Mouse (Mus musculus): ENCODE measurements at regions not wholly inside any gene's neighbourhood (a gene's known extent, or its start where the extent isn't known, plus 50 kb on each side); places are given as distances from the start of the nearest gene placed in this dataset.
A peak's percentile ranks its signal among the peaks of the same experiment; 100 is the strongest.

GRCm38 (mm10) chr6:6459006-6459917 is 119.2 kb downstream of the Sem1 start:
- H3K9me3 ChIP-seq (ENCODE audit: control insufficient read depth, low read length), result no peaks in the 10 kb centered on the region
- no peak overlapping the region for H3K9ac ChIP-seq (ENCODE audit: low read length)
- H3K27me3 ChIP-seq (ENCODE audit: control insufficient read depth, insufficient read depth, low read length), result no peaks in the 10 kb centered on the region
- H3K36me3 ChIP-seq (ENCODE audit: control insufficient read depth, insufficient read depth, low read length), result no peaks in the 10 kb centered on the region
- H3K4me3 ChIP-seq (ENCODE audit: low read depth, low read length), result no peak overlapping the region
- DNase-seq (ENCODE audit: low spot score) (peak; percentile 31), ATAC-seq (ENCODE audit: insufficient read depth, low FRiP score, low TSS enrichment) (peak; percentile 74)
- H3K4me1 ChIP-seq (ENCODE audit: control insufficient read depth, insufficient read depth, low read length), result peaks cover 9% of the 10 kb centered on the region; the same call in 1 of the 2 replicates
- H3K27ac ChIP-seq (ENCODE audit: low read depth, low read length), result no peak overlapping the region
- peak overlapping the region; percentile 19; the same call in 1 of the 2 replicates for H3K4me2 ChIP-seq (ENCODE audit: low read depth)
- 14% methylated on average over 14 of the region's 14 CpGs for WGBS

GRCm38 (mm10) chr6:6457726-6458125 is 120.7 kb downstream of the Sem1 start:
- DNase-seq (ENCODE audit: low spot score) (no peak), ATAC-seq (ENCODE audit: insufficient read depth, low FRiP score, low TSS enrichment) (no peak)
- H3K4me3 ChIP-seq (ENCODE audit: low read depth, low read length), result no peak overlapping the region
- no peaks in the 10 kb centered on the region for H3K9me3 ChIP-seq (ENCODE audit: control insufficient read depth, low read length)
- no peak overlapping the region for H3K4me2 ChIP-seq (ENCODE audit: low read depth)
- H3K4me1 ChIP-seq (ENCODE audit: control insufficient read depth, insufficient read depth, low read length), result 0 out of 2 replicates have a peak, but pooled peaks cover 5% of the 10 kb centered on the region
- H3K27ac ChIP-seq (ENCODE audit: low read depth, low read length), result no peak overlapping the region
- H3K9ac ChIP-seq (ENCODE audit: low read length), result no peak overlapping the region
- 74% methylated on average over 4 of the region's 4 CpGs for WGBS
- H3K27me3 ChIP-seq (ENCODE audit: control insufficient read depth, insufficient read depth, low read length), result no peaks in the 10 kb centered on the region
- H3K36me3 ChIP-seq (ENCODE audit: control insufficient read depth, insufficient read depth, low read length), result no peaks in the 10 kb centered on the region

GRCm38 (mm10) chr6:6457001-6457400 is 121.5 kb downstream of the Sem1 start:
- Histone ChIP-seq H3K4me1 (ENCODE audit: control insufficient read depth, insufficient read depth, low read length) (0 out of 2 replicates have a peak, but pooled peaks cover 5% of the 10 kb centered on the region), H3K4me3 (ENCODE audit: low read depth, low read length) (no peak overlapping the region), H3K9ac (ENCODE audit: low read length) (no peak overlapping the region), H3K27me3 (ENCODE audit: control insufficient read depth, insufficient read depth, low read length) (no peaks in the 10 kb centered on the region), H3K9me3 (ENCODE audit: control insufficient read depth, low read length) (no peaks in the 10 kb centered on the region), H3K27ac (ENCODE audit: low read depth, low read length) (no peak overlapping the region), H3K4me2 (ENCODE audit: low read depth) (no peak overlapping the region), H3K36me3 (ENCODE audit: control insufficient read depth, insufficient read depth, low read length) (no peaks in the 10 kb centered on the region)
- ATAC-seq (ENCODE audit: insufficient read depth, low FRiP score, low TSS enrichment) (no peak), DNase-seq (ENCODE audit: low spot score) (no peak)
- WGBS, result 89% methylated on average over 5 of the region's 5 CpGs

GRCm38 (mm10) chr6:6455566-6455965 is 122.9 kb downstream of the Sem1 start:
- no peaks in the 10 kb centered on the region for H3K27me3 ChIP-seq (ENCODE audit: control insufficient read depth, insufficient read depth, low read length)
- no peak for DNase-seq (ENCODE audit: low spot score)
- WGBS, result 86% methylated on average over 5 of the region's 5 CpGs
- no peaks in the 10 kb centered on the region for H3K36me3 ChIP-seq (ENCODE audit: control insufficient read depth, insufficient read depth, low read length)
- H3K9me3 ChIP-seq (ENCODE audit: control insufficient read depth, low read length), result no peaks in the 10 kb centered on the region
- no peak overlapping the region for H3K27ac ChIP-seq (ENCODE audit: low read depth, low read length)
- ATAC-seq (ENCODE audit: insufficient read depth, low FRiP score, low TSS enrichment), result no peak
- H3K4me1 ChIP-seq (ENCODE audit: control insufficient read depth, insufficient read depth, low read length), result 0 out of 2 replicates have a peak, but pooled peaks cover 5% of the 10 kb centered on the region
- no peak overlapping the region for H3K4me2 ChIP-seq (ENCODE audit: low read depth)
- H3K4me3 ChIP-seq (ENCODE audit: low read depth, low read length), result no peak overlapping the region
- H3K9ac ChIP-seq (ENCODE audit: low read length), result no peak overlapping the region

GRCm38 (mm10) chr6:6454396-6454795 is 124.1 kb downstream of the Sem1 start:
- ATAC-seq (ENCODE audit: insufficient read depth, low FRiP score, low TSS enrichment), result no peak
- H3K27ac ChIP-seq (ENCODE audit: low read depth, low read length), result no peak overlapping the region
- no peaks in the 10 kb centered on the region for H3K27me3 ChIP-seq (ENCODE audit: control insufficient read depth, insufficient read depth, low read length)
- no peaks in the 10 kb centered on the region for H3K9me3 ChIP-seq (ENCODE audit: control insufficient read depth, low read length)
- no peak overlapping the region for H3K4me3 ChIP-seq (ENCODE audit: low read depth, low read length)
- no peak for DNase-seq (ENCODE audit: low spot score)
- 65% methylated on average over 2 of the region's 2 CpGs for WGBS
- H3K9ac ChIP-seq (ENCODE audit: low read length), result no peak overlapping the region
- no peaks in the 10 kb centered on the region for H3K36me3 ChIP-seq (ENCODE audit: control insufficient read depth, insufficient read depth, low read length)
- no peak overlapping the region for H3K4me2 ChIP-seq (ENCODE audit: low read depth)
- no peaks in the 10 kb centered on the region for H3K4me1 ChIP-seq (ENCODE audit: control insufficient read depth, insufficient read depth, low read length)

- no peaks in the 10 kb centered on the region for H3K36me3 ChIP-seq (ENCODE audit: control insufficient read depth, insufficient read depth, low read length)
- DNase-seq (ENCODE audit: low spot score), result no peak
- ATAC-seq (ENCODE audit: insufficient read depth, low FRiP score, low TSS enrichment), result no peak
- no peak overlapping the region for H3K9ac ChIP-seq (ENCODE audit: low read length)
- H3K4me1 ChIP-seq (ENCODE audit: control insufficient read depth, insufficient read depth, low read length), result no peaks in the 10 kb centered on the region
- no peak overlapping the region for H3K4me3 ChIP-seq (ENCODE audit: low read depth, low read length)
- H3K27ac ChIP-seq (ENCODE audit: low read depth, low read length), result no peak overlapping the region
- H3K27me3 ChIP-seq (ENCODE audit: control insufficient read depth, insufficient read depth, low read length), result no peaks in the 10 kb centered on the region
- no peaks in the 10 kb centered on the region for H3K9me3 ChIP-seq (ENCODE audit: control insufficient read depth, low read length)
- H3K4me2 ChIP-seq (ENCODE audit: low read depth), result no peak overlapping the region
- WGBS, result 53% methylated on average over 3 of the region's 3 CpGs
Measured at GRCm38 (mm10) chr6:6434855-6435254, 143.6 kb downstream of the Sem1 start.

- H3K27me3 ChIP-seq (ENCODE audit: control insufficient read depth, insufficient read depth, low read length), result no peaks in the 10 kb centered on the region
Measured at GRCm38 (mm10) chr6:6434261-6434802, 144.1 kb downstream of the Sem1 start.

GRCm38 (mm10) chr6:6433179-6433578 is 145.3 kb downstream of the Sem1 start:
- 88% methylated on average over 6 of the region's 6 CpGs for WGBS
- Histone ChIP-seq H3K4me1 (ENCODE audit: control insufficient read depth, insufficient read depth, low read length) (no peaks in the 10 kb centered on the region), H3K27ac (ENCODE audit: low read depth, low read length) (no peak overlapping the region), H3K9ac (ENCODE audit: low read length) (no peak overlapping the region), H3K9me3 (ENCODE audit: control insufficient read depth, low read length) (no peaks in the 10 kb centered on the region), H3K4me3 (ENCODE audit: low read depth, low read length) (no peak overlapping the region), H3K36me3 (ENCODE audit: control insufficient read depth, insufficient read depth, low read length) (no peaks in the 10 kb centered on the region), H3K4me2 (ENCODE audit: low read depth) (no peak overlapping the region), H3K27me3 (ENCODE audit: control insufficient read depth, insufficient read depth, low read length) (no peaks in the 10 kb centered on the region)
- DNase-seq (ENCODE audit: low spot score) (no peak), ATAC-seq (ENCODE audit: insufficient read depth, low FRiP score, low TSS enrichment) (no peak)

More at GRCm38 (mm10) chr6:6434261-6434802, 144.1 kb downstream of the Sem1 start:
- H3K27ac ChIP-seq (ENCODE audit: low read depth, low read length), result no peak overlapping the region
- H3K9ac ChIP-seq (ENCODE audit: low read length), result no peak overlapping the region
- DNase-seq (ENCODE audit: low spot score) (no peak), ATAC-seq (ENCODE audit: insufficient read depth, low FRiP score, low TSS enrichment) (no peak)
- H3K36me3 ChIP-seq (ENCODE audit: control insufficient read depth, insufficient read depth, low read length), result no peaks in the 10 kb centered on the region
- no peak overlapping the region for H3K4me2 ChIP-seq (ENCODE audit: low read depth)
- H3K4me3 ChIP-seq (ENCODE audit: low read depth, low read length), result no peak overlapping the region
- 86% methylated on average over 5 of the region's 5 CpGs for WGBS
- no peaks in the 10 kb centered on the region for H3K9me3 ChIP-seq (ENCODE audit: control insufficient read depth, low read length)
- H3K4me1 ChIP-seq (ENCODE audit: control insufficient read depth, insufficient read depth, low read length), result no peaks in the 10 kb centered on the region
